Mouse (Mus musculus): Measurements from ENCODE around the gene 5430427O19Rik. TPM values are rescaled to one million over a fixed set of nuclear protein-coding genes. Genes with fewer than 3 reads are reported as not detected.

The 5430427O19Rik gene
- polyA plus RNA-seq, 1 experiment from 2014 or later, result 0.17 TPM

DNA sequence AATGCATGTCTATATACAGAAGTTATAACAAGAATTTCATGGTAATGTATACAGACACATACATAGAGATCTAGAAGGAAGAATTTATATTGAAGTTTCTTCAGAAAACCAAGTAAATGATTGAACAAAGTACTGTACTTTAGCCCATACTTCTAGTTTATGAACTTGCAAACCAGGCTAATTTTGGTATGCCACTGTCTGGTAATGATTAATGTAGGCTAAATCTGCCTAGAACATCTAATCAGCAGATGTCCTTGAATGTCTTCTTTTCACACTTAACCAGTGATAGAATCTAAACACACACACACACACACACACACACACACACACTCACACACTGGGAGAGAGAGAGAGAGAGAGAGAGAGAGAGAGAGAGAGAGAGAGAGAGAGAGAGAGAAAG lies 8.1 kb downstream of the 5430427O19Rik start:
- Histone ChIP-seq H3K4me2 (no peak overlapping the region), H3K9me3 (no peaks in the 10 kb centered on the region), H3K27ac (replicated peaks) (no peak overlapping the region), H3K27me3 (replicated peaks) (no peaks in the 10 kb centered on the region), H3K36me3 (no peaks in the 10 kb centered on the region), H3K4me3 (no peak overlapping the region), H3K9ac (no peak overlapping the region), H3K4me1 (no peaks in the 10 kb centered on the region)
- ATAC-seq (ENCODE audit: extremely low read depth, insufficient number of reproducible peaks, low FRiP score, low TSS enrichment), result no peak

DNA sequence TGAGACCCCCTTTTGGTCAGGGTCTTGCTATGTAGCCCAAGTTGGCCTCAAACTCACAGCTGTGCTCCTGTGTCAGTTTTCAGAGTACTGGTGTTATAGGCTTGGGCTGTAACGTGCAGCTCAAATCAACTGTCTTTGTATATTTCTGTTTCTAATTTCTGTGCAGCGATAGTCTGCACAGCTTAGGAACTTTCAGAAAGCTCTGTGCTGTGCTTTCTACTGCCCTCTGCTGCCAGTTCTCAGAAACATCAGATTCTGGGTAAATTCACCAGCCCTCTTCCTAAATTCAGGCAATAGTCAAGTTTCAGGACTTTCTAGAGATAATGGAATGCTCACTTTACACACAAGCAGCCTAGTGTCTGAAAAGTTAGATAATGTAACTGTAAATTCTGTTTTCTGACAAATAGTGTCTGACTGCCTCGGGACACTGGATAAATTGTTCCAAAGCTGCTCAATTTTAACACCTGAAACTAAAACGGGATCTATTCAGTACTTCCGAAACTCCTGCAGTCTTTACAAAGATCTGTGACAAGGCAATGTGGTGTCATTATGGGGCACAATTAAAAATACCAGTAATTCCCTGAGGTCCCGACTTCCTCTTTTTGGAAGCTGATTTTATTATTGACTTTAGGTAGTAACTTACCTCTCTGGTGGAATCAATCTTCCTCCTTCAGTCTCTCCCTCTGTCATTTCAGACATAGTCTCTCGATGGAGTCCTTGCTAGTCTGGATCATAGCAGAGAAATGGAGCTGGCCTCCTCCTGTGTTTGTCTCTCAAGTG lies 9.2 kb downstream of the 5430427O19Rik start:
- Histone ChIP-seq H3K9me3 (no peaks in the 10 kb centered on the region), H3K36me3 (no peaks in the 10 kb centered on the region), H3K9ac (no peak overlapping the region), H3K27ac (replicated peaks) (no peak overlapping the region), H3K4me1 (no peaks in the 10 kb centered on the region), H3K27me3 (replicated peaks) (no peaks in the 10 kb centered on the region), H3K4me3 (no peak overlapping the region), H3K4me2 (no peak overlapping the region)
- 54% methylated on average over 7 of the region's 7 CpGs for WGBS
- no peak for ATAC-seq (ENCODE audit: extremely low read depth, insufficient number of reproducible peaks, low FRiP score, low TSS enrichment)

DNA sequence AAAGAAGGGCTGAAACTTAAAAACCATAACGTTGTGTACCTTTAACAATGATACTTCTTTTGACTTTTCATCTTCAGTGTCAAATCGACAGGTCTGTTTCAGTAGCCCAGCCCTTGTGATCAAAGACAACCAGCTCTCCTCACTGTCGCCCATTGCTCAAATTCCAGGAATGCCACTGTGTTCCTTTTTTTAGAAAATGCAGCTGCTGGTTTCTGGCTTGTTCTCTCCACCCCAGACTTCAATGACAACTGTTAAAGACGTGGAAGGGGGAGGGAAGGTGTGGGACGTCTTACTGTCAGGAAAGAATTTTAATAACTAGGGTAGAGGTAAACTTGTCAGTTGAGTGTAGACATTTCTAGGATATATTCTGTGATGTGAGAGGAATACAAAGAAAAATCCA lies 16.5 kb downstream of the 5430427O19Rik start:
- ATAC-seq (ENCODE audit: extremely low read depth, insufficient number of reproducible peaks, low FRiP score, low TSS enrichment), result no peak
- Histone ChIP-seq H3K27ac (replicated peaks) (no peak overlapping the region), H3K4me2 (no peak overlapping the region), H3K4me3 (no peak overlapping the region), H3K9ac (no peak overlapping the region), H3K36me3 (no peaks in the 10 kb centered on the region), H3K4me1 (0 out of 2 replicates have a peak, but pooled peaks cover 2% of the 10 kb centered on the region), H3K27me3 (replicated peaks) (no peaks in the 10 kb centered on the region), H3K9me3 (no peaks in the 10 kb centered on the region)
- WGBS, result 20% methylated on average over 5 of the region's 5 CpGs

DNA sequence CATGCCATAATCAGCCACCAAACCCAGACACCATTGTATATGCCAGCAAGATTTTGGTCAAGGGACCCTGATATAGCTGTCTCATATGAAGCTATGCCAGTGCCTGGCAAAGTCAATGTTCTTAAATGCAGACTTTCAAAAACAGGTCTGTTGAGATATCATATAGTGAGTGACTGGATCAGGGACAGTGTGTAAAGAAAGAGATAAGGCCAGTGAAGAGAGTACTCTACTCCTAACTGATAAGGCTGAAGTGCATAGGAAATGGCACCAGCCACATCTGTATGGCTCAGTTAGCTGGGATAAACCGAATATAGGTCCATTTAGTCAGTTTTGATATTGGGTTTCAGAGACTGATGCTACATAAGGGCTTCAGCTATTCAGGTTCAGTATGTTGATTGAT lies 31.0 kb downstream of the 5430427O19Rik start:
- H3K4me1 ChIP-seq, result no peaks in the 10 kb centered on the region
- H3K27ac ChIP-seq (replicated peaks), result no peak overlapping the region
- WGBS, result 46% methylated on average over 1 of the region's 1 CpGs
- no peak for ATAC-seq (ENCODE audit: extremely low read depth, insufficient number of reproducible peaks, low FRiP score, low TSS enrichment)
- no peak overlapping the region for H3K9ac ChIP-seq
- H3K36me3 ChIP-seq, result no peaks in the 10 kb centered on the region
- H3K9me3 ChIP-seq, result no peaks in the 10 kb centered on the region
- no peaks in the 10 kb centered on the region for H3K27me3 ChIP-seq (replicated peaks)
- no peak overlapping the region for H3K4me3 ChIP-seq
- H3K4me2 ChIP-seq, result no peak overlapping the region

DNA sequence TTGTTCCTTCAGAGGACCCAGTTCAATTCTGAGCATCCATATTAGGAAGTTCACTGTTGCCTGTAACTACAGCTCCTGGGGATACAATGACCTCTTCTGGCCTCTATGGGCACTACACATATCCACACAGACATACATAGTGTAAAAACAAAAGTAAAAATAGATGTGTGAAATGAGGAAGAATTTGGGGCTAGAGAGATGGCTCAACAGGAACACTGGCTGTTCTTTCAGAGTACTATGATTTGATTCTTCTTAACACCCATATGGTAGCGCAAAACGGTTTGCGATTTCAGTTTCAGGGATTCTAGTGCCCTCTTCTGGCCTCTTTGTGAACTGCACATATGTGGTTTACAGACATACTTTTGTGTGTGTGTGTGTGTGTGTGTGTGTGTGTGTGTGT lies 48.9 kb downstream of the 5430427O19Rik start:
- H3K9ac ChIP-seq, result no peak overlapping the region
- no peaks in the 10 kb centered on the region for H3K36me3 ChIP-seq
- ATAC-seq (ENCODE audit: extremely low read depth, insufficient number of reproducible peaks, low FRiP score, low TSS enrichment), result no peak
- no peak overlapping the region for H3K27ac ChIP-seq (replicated peaks)
- H3K27me3 ChIP-seq (replicated peaks), result no peaks in the 10 kb centered on the region
- no peaks in the 10 kb centered on the region for H3K9me3 ChIP-seq
- H3K4me2 ChIP-seq, result no peak overlapping the region
- H3K4me1 ChIP-seq, result no peaks in the 10 kb centered on the region
- no peak overlapping the region for H3K4me3 ChIP-seq
- WGBS, result 21% methylated on average over 3 of the region's 3 CpGs

DNA sequence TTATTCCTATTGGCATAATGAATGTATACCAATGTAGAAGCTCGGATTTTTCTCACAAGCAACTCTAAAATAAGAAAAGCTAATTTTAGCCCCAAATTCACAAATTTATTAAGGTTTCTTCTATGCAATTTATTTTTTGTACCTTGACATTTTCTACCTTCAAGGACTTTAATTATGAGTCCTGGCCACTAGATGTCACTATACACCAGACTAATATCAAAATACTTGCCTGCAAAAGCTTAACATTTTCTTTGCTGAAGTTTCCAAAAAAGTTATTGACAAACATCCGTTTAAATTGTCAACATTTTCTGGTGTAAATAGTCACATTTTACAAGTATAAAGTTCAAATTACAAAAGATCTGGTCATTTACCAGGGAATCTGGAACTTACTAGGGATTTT lies 62.8 kb downstream of the 5430427O19Rik start:
- no peaks in the 10 kb centered on the region for H3K4me1 ChIP-seq
- no peak for ATAC-seq (ENCODE audit: extremely low read depth, insufficient number of reproducible peaks, low FRiP score, low TSS enrichment)
- H3K4me3 ChIP-seq, result no peak overlapping the region
- H3K4me2 ChIP-seq, result no peak overlapping the region
- no peaks in the 10 kb centered on the region for H3K9me3 ChIP-seq
- H3K27ac ChIP-seq (replicated peaks), result no peak overlapping the region
- 2% methylated on average over 2 of the region's 2 CpGs for WGBS
- no peaks in the 10 kb centered on the region for H3K27me3 ChIP-seq (replicated peaks)
- H3K9ac ChIP-seq, result no peak overlapping the region
- no peaks in the 10 kb centered on the region for H3K36me3 ChIP-seq

Other genes with a start within 250 kb of the 5430427O19Rik start
- 19.8 and 21.8 TPM in 2 replicates for gene Gk, start 93.5 kb upstream of the 5430427O19Rik start, polyA plus RNA-seq (2015; fragmentation: Nextera tagmentation; extraction: Ambion mirVana)
- not detected in 2 replicates for gene Samt3, start 173.8 kb downstream of the 5430427O19Rik start, polyA plus RNA-seq (2015; fragmentation: Nextera tagmentation; extraction: Ambion mirVana)